In the genomic region with DNA sequence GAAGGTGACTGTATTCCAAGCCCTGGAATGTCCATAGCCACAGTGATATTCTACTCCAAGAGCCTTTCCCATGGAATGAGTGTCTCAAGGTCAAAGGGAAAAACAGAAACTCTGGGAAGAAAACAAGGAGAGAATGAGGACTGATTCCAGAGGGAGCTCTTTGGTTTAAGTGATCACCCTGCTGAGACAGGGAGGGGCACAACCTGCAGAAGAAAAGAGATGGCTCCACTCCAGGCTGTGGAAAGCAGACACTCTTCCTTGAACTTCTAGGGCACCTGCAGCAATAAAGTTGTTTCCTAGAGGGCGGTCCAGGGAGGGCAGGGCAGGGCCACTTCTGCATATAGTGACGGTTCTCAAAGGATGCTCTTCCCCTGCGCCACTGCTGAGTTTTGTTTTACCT, we compare ENCODE assay signal across 21 mouse cellular contexts. TPM values are rescaled to one million over a fixed set of nuclear protein-coding genes. Genes with fewer than 3 reads are reported as not detected.
DNase-seq lines count a peak whose midpoint lies in the region; ATAC-seq and TF ChIP-seq lines count a peak whose summit lies in the region.
"Had no signal": no experiment of that assay in that cellular context is flagged by ENCODE, and none has a peak within 500 bp of the region (broad histone marks: within the 10 kb centered on the region; RNA-seq: fewer than 3 reads in every experiment).

No protein-coding gene starts in this region.

- peak; percentile 72 for DNase-seq in heart, adult 11 months
- DNase-seq in heart, adult 18-20 months: no peak
- peak; percentile 89 for DNase-seq in ZHBTc4 (ENCODE audit: low read depth, low spot score)
- DNase-seq in kidney, postnatal 36 days: peak; percentile 42 to 51
- DNase-seq in liver, postnatal 0 days: no peak
- DNase-seq in layer of hippocampus, adult 11-12 months (ENCODE audit: low spot score): no peak
- DNase-seq: cerebellum, adult 9-11 months; gastrocnemius, postnatal 14 days; layer of hippocampus, adult 9-11 months; lung, adult 18-20 months; lung, postnatal 14 days; midbrain, embryonic 14.5 days; thymus, adult 2 months had no signal

- H3K4me2 ChIP-seq in liver, postnatal 0 days (ENCODE audit: low read depth, low read length): no peak overlapping the region
- H3K4me2 ChIP-seq: forebrain, embryonic 12.5 days; heart, embryonic 15.5 days; neural tube, embryonic 13.5 days had no signal

- peaks cover 2% of the 10 kb centered on the region for H3K4me1 ChIP-seq in ES-Bruce4 (ENCODE audit: control insufficient read depth, insufficient read depth, low read length)
- H3K4me1 ChIP-seq in liver, postnatal 0 days (ENCODE audit: insufficient read depth): peaks cover 9% of the 10 kb centered on the region; the same call in 1 of the 2 replicates

- WGBS in liver, postnatal 0 days (ENCODE audit: insufficient replicate concordance): 66% methylated on average over 3 of the region's 3 CpGs

- TF ChIP-seq POLR2A in ES-Bruce4 (IDR thresholded peaks at IDR 0.05; ENCODE audit: insufficient read depth, low read length): no peak

- H3K27ac ChIP-seq in ES-Bruce4 (ENCODE audit: insufficient read depth, low read length): peak overlapping the region; percentile 70; the same call in 1 of the 2 replicates
- no peak overlapping the region for H3K27ac ChIP-seq in liver, postnatal 0 days (ENCODE audit: low read depth)
- H3K27ac ChIP-seq: forebrain, embryonic 12.5 days; heart, embryonic 15.5 days; left cerebral cortex, adult 2 months; limb, embryonic 10.5 days; neural tube, embryonic 13.5 days had no signal

- ATAC-seq in liver, postnatal 0 days: no peak
- ATAC-seq: Patski had no signal

- no peaks in the 10 kb centered on the region for H3K27me3 ChIP-seq in ES-Bruce4 (ENCODE audit: control insufficient read depth, insufficient read depth, low read length, poor library complexity, severe bottlenecking)
- H3K27me3 ChIP-seq in liver, postnatal 0 days (ENCODE audit: insufficient read depth, low read length): no peaks in the 10 kb centered on the region
- H3K27me3 ChIP-seq: heart, embryonic 15.5 days; neural tube, embryonic 13.5 days; Patski had no signal

- no peak for TF ChIP-seq CTCF in ES-Bruce4 (IDR thresholded peaks at IDR 0.05; ENCODE audit: low read depth, low read length)
- no peak for TF ChIP-seq CTCF in liver, postnatal 0 days (IDR thresholded peaks at IDR 0.05; ENCODE audit: low read depth)

- no peaks in the 10 kb centered on the region for H3K36me3 ChIP-seq in ES-Bruce4 (ENCODE audit: control insufficient read depth, insufficient read depth, low read length, poor library complexity, severe bottlenecking)
- H3K36me3 ChIP-seq in liver, postnatal 0 days (replicated peaks; ENCODE audit: insufficient read depth, low read length): no peaks in the 10 kb centered on the region
- H3K36me3 ChIP-seq: forebrain, embryonic 12.5 days; heart, embryonic 15.5 days; limb, embryonic 10.5 days; neural tube, embryonic 13.5 days had no signal

- H3K9ac ChIP-seq in ES-Bruce4 (ENCODE audit: low read depth, poor library complexity, severe bottlenecking): no peak overlapping the region
- H3K9ac ChIP-seq in liver, postnatal 0 days (replicated peaks): no peak overlapping the region
- H3K9ac ChIP-seq: forebrain, embryonic 12.5 days; heart, embryonic 15.5 days; neural tube, embryonic 13.5 days had no signal

- TF ChIP-seq EP300 in ES-Bruce4 (IDR thresholded peaks at IDR 0.05; ENCODE audit: insufficient read depth, low read depth, low read length): peak; percentile 72
- TF ChIP-seq EP300 in liver, postnatal 0 days (IDR thresholded peaks at IDR 0.05; ENCODE audit: low read depth): no peak

- H3K9me3 ChIP-seq in ES-Bruce4 (replicated peaks; ENCODE audit: control insufficient read depth, insufficient read depth, low read length, poor library complexity, severe bottlenecking): no peaks in the 10 kb centered on the region
- no peaks in the 10 kb centered on the region for H3K9me3 ChIP-seq in liver, postnatal 0 days (ENCODE audit: low read length)
- H3K9me3 ChIP-seq: forebrain, embryonic 12.5 days; heart, embryonic 15.5 days; limb, embryonic 10.5 days; megakaryocyte, embryonic 14.5 days; neural tube, embryonic 13.5 days had no signal

- no peak overlapping the region for H3K4me3 ChIP-seq in ES-Bruce4 (ENCODE audit: low read depth, low read length)
- no peak overlapping the region for H3K4me3 ChIP-seq in liver, postnatal 0 days (ENCODE audit: low read depth, low read length)
- H3K4me3 ChIP-seq: forebrain, embryonic 12.5 days; heart, embryonic 15.5 days; left cerebral cortex, adult 2 months; limb, embryonic 10.5 days; megakaryocyte, embryonic 14.5 days; neural tube, embryonic 13.5 days had no signal

RNA-seq across cellular contexts. Expression of gene Arid1b, which starts 45.6 kb away (rescaled TPM):
- total RNA-seq in heart, adult 18-20 months (2021): 10 to 100 TPM; 23.5 to 27.7 TPM
- polyA plus RNA-seq in ES-Bruce4 (2011; ENCODE audit: insufficient read depth, insufficient read length, low read depth, missing spikeins): 20.4 and 22.4 TPM in 2 replicates
- polyA plus RNA-seq in liver, postnatal 0 days (2015; fragmentation: Nextera tagmentation; extraction: Ambion mirVana): 1.9 and 2.2 TPM in 2 replicates

Comparison
In these comparisons a context has a peak if more than half of its experiments do, and no peak if none do; other contexts are left out.
1. DNase-seq: peak in heart, adult 11 months (single experiment), ZHBTc4 (single experiment) and kidney, postnatal 36 days (2 of 2); none in heart, adult 18-20 months (0 of 2), liver, postnatal 0 days (single experiment) and layer of hippocampus, adult 11-12 months (single experiment).